Mouse (Mus musculus) B cell, adult (primary cell): Measurements from ENCODE around the gene Rbm15. TPM values are rescaled to one million over a fixed set of nuclear protein-coding genes. Genes with fewer than 3 reads are reported as not detected.

Experiments used
- total RNA-seq: library from RNA; stranded (reverse); gene quantifications from 4 replicates; pipeline ENCODE4 v1.2.4, GENCODE M21; 2023; ENCODE audit not compliant: inconsistent age

Gene Rbm15
- total RNA-seq: 62.7 to 70.0 TPM (median 66.3 TPM) in 4 replicates

DNA sequence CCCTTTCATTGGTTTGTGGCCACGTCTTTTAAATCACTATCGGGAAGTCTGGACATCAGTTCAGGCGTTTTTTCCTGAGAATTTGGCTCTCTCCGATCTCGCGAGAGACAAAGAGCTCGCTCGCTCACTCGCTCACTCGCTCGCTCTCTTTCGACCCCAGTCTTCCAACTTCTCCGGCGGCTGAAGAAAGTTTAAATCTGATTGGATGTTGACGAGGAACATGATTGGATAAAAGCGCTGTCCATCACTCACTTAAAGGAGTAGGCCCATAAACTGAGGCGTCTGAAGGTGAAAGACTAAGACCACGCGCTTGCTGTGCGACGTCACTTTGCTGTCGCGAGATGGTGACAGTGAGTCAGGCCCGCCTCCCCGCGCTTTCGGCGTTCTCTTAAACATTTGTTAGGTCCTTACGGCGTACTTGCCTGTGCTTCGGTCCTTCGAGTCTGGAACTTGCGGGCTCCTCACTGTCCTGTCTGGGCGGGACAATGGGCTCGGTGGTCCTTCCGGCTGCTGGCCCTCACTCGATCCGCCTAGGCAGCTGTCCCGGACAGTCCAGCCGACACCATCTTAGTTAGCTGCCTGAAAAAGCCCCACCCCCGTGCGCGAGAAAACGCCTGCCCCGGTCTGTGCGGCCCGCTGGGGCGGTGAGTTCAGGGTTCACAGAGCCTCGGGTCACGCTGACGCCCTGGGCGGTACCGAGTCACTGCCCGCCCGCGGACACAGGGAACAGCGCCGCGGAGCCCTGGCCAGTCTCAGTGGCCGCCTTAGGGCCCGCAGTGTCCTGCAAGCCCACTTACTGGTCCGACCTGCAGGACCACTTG, at the start of gene Rbm15:
TSS of gene Rbm15 (minus strand) at position 293 of the 821 bp plus-strand sequence.

DNA sequence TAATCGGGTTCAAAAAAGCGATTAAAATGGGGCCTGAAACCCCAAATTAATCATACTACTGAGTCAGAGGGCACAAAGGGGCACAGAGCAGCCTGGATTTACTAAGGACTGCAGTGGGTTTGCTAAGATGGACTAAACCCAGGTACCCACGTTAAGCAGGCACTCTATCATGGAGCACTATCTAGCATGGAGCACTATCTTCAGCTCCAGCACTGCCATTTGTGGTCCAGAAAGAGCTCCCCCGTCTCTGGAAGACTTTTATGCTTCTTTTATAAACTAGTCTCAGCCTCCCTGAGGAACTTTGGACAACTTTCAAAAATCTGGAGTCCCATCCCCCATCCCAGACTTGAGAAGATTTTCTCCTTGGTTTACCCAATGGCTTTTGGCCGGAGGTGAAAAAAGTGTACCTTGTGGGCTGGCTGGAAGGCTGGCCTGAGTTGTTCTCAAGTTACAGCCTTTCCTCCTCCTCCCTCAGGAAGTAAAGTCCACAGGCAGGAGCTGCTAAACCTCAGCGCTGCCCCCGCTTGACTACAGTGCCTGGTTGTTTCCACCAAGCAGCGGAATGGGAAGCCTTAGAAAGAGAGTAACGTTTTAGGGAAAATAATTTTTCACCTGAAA, 42.6 kb downstream of the Rbm15 start, which contains the start of gene Slc16a4:
TSS of gene Slc16a4 (plus strand) at position 467 of the 618 bp plus-strand sequence.

DNA sequence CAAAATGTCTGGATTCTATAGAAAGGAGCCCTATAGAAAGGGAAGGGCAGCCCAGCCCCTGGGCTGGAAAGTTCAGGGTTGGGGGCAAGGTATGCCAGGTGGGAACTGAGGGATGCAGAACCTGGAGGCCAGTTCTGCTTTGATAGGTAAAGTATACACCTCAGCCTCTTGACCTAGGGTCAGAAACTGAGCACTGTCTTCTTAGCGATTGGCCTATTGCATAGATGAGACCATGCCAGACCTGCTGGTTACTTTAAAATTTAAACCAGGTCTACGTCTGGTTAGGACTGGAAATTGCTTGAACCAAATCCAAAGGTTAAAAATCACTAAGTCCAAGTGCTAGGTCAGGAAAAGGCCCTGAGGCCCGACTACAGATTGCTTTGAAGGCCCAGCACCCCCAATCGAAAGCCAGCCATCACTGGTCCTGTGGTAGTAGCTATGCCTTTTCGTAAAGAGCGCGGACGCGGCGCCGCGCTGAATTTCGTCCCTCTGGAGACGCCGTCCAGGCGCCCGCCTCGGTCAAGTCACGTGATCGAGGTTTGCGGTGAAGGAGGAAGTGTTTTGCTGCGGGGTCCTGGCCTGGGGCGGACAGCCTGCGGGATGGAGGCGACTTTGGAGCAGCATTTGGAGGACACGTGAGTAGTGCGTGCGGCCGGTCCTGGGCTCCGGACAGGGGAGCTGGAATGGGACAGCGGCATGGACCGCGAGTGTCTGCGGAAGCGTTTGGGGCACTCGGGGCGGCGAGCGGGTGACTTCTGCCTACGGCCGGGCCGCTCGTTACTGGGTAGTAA, 54.8 kb downstream of the Rbm15 start, which contains the start of gene Lamtor5:
TSS of gene Lamtor5 (plus strand) at position 380 of the 791 bp plus-strand sequence.

Other genes starting within 250 kb of the Rbm15 start
- gene Kcna2, start 232.5 kb downstream of the Rbm15 start, total RNA-seq: 0.16 to 0.39 TPM (median 0.22 TPM) in 4 replicates
- gene Kcna10, start 150.6 kb downstream of the Rbm15 start, total RNA-seq: not detected in 4 replicates
- not detected in 4 replicates for gene Cym, start 111.9 kb downstream of the Rbm15 start, total RNA-seq
- not detected in 4 replicates for gene A630076J17Rik, start 103.1 kb downstream of the Rbm15 start, total RNA-seq
- gene Prok1, start 94.0 kb downstream of the Rbm15 start, total RNA-seq: not detected in 4 replicates
- gene Lamtor5, start 54.8 kb downstream of the Rbm15 start, total RNA-seq: 44.5 to 56.1 TPM (median 48.4 TPM) in 4 replicates
- 0.42 to 0.90 TPM (median 0.59 TPM) in 4 replicates for gene Slc16a4, start 42.4 kb downstream of the Rbm15 start, total RNA-seq
- not detected in 4 replicates for gene Kcnc4, start 125.9 kb upstream of the Rbm15 start, total RNA-seq
- gene Slc6a17, start 184.3 kb upstream of the Rbm15 start, total RNA-seq: not detected in 4 replicates
- gene Ubl4b, start 221.4 kb upstream of the Rbm15 start, total RNA-seq: not detected in 4 replicates